ENCODE assay signal across 8 mouse cellular contexts in genomic region chr15:31309526-31309925, GRCm38 (mm10). TPM values are rescaled to one million over a fixed set of nuclear protein-coding genes. Genes with fewer than 3 reads are reported as not detected.
DNase-seq lines count a peak whose midpoint lies in the region; TF ChIP-seq lines count a peak whose summit lies in the region.
"Had no signal": no experiment of that assay in that cellular context is flagged by ENCODE, and none has a peak within 500 bp of the region (broad histone marks: within the 10 kb centered on the region; RNA-seq: fewer than 3 reads in every experiment).

No protein-coding gene starts in this region.

- H3K27ac ChIP-seq in layer of hippocampus, adult 2 months = no peak overlapping the region
- H3K27ac ChIP-seq: limb, embryonic 15.5 days had no signal

- DNase-seq in layer of hippocampus, adult 2 months (ENCODE audit: low spot score in 2 of 2) = no peak
- no peak for DNase-seq in layer of hippocampus, adult 18-20 months (ENCODE audit: low spot score in 2 of 2)
- DNase-seq in thymus, postnatal 14 days = peak; percentile 6
- DNase-seq in thymus, adult 18-20 months = no peak
- no peak for DNase-seq in brain, embryonic 14.5 days (ENCODE audit: low read depth)
- no peak for DNase-seq in urinary bladder, adult 18-20 months (ENCODE audit: low spot score in 2 of 2)
- DNase-seq in frontal cortex, postnatal 14 days (ENCODE audit: low spot score in 2 of 2) = no peak

- no peak for TF ChIP-seq POLR2A in brain, embryonic 14.5 days (IDR thresholded peaks at IDR 0.05; ENCODE audit: borderline replicate concordance, extremely low read depth, insufficient read depth, insufficient read length, poor library complexity, severe bottlenecking)

- H3K4me3 ChIP-seq in layer of hippocampus, adult 2 months = no peak overlapping the region
- H3K4me3 ChIP-seq: limb, embryonic 15.5 days had no signal

- TF ChIP-seq CTCF in layer of hippocampus, adult 2 months (conservative IDR thresholded peaks at IDR 0.05) = peak; percentile 72
- TF ChIP-seq CTCF in brain, embryonic 14.5 days (IDR thresholded peaks at IDR 0.05; ENCODE audit: borderline replicate concordance, extremely low read depth, insufficient read depth, insufficient read length) = peak; percentile 40; the same call in 1 of the 2 replicates

RNA-seq across cellular contexts. Expression of gene Ankrd33b, which starts 58.0 kb away (rescaled TPM):
- 10 to 100 TPM; 58.7 to 59.4 TPM for total RNA-seq in layer of hippocampus, adult 2 months (2021)
- total RNA-seq in layer of hippocampus, adult 18-20 months (2021) = 10 to 100 TPM; 61.6 to 66.7 TPM
- 0.42 and 0.66 TPM in 2 replicates for polyA plus RNA-seq in brain, embryonic 14.5 days (2012; rRNA removed)
